8 mouse cellular contexts compared by ENCODE assay signal in the genomic region with DNA sequence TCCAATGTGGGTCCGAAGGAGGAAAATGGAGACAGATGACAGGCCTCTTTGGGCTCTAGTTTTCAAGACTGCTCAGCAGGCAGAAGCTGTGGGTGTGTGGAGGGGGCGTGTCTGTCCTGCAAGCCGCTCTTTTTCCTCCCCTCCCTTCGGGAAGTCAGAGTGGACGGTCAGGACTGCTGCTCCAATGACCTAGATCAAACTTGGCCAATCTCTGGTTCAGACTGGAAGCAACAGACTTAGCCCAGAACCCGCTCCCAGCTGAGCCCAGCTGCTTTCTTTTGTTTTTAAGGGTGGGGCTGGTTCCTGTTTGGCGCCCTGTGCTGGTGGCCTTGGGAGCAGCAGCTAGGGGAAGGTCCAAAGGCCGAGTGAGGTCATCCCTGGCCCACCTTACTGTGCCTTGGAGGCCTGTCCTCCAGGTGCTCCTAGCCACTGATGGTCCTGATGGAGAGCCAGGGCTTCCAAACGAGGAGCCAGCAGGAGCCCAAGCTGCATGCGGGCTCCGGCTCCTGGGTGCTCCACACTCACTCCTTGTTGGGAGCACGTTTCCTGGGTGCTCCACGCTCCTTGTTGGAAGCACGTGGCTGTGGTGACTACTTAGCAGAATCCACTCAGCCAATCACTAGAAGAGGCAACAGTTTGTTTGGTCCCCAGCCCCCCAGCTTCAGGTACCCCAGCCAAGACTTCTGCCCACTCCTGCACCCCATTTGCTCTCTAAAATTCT. TPM values are rescaled to one million over a fixed set of nuclear protein-coding genes. Genes with fewer than 3 reads are reported as not detected.
DNase-seq lines count a peak whose midpoint lies in the region; ATAC-seq and TF ChIP-seq lines count a peak whose summit lies in the region.

No protein-coding gene starts in this region.

- H3K9me3 ChIP-seq in forebrain, embryonic 10.5 days, result no peaks in the 10 kb centered on the region

- no peak overlapping the region for H3K27ac ChIP-seq in thymus, adult 2 months (ENCODE audit: control insufficient read depth, insufficient read depth, low read length)
- H3K27ac ChIP-seq in forebrain, embryonic 10.5 days, result peak overlapping the region; percentile 87
- H3K27ac ChIP-seq in testis, adult 2 months (ENCODE audit: control insufficient read depth, insufficient read depth, low read depth, low read length), result peak overlapping the region; percentile 10; the same call in 1 of the 2 replicates

- peak; percentile 50 for DNase-seq in thymus, postnatal 4 days
- no peak for DNase-seq in thymus, adult 2 months
- no peak for DNase-seq in forebrain, embryonic 10.5 days (ENCODE audit: extremely low spot score, low spot score)
- peak; percentile 90 for DNase-seq in heart, postnatal 10 days
- DNase-seq in kidney, postnatal 36 days, result peak; percentile 85 to 94
- DNase-seq in frontal cortex, adult 2 months (ENCODE audit: extremely low spot score in 1 of 2, low spot score in 1 of 2), result no peak

- no peak overlapping the region for H3K4me3 ChIP-seq in thymus, adult 2 months (ENCODE audit: control insufficient read depth, insufficient read depth, low read length)
- peak overlapping the region; percentile 47 for H3K4me3 ChIP-seq in forebrain, embryonic 10.5 days
- H3K4me3 ChIP-seq in testis, adult 2 months (ENCODE audit: control insufficient read depth, low read depth, low read length), result no peak overlapping the region

- intact Hi-C loops in heart, postnatal 10 days (cut with DNase I), result loop anchor here (2.0 kb wide), 1 partner anchor 20 kb away; no protein-coding TSS in a partner anchor

- no peaks in the 10 kb centered on the region for H3K27me3 ChIP-seq in thymus, adult 2 months (ENCODE audit: control insufficient read depth, insufficient read depth, low read length)
- H3K27me3 ChIP-seq in forebrain, embryonic 10.5 days (ENCODE audit: poor library complexity, severe bottlenecking), result peaks cover 6% of the 10 kb centered on the region; the same call in 1 of the 2 replicates
- H3K27me3 ChIP-seq in testis, adult 2 months (ENCODE audit: control insufficient read depth, insufficient read depth, low read length), result no peaks in the 10 kb centered on the region

- peaks cover 77% of the 10 kb centered on the region for H3K4me1 ChIP-seq in thymus, adult 2 months (replicated peaks; ENCODE audit: control insufficient read depth, insufficient read depth, low read length)
- peaks cover 84% of the 10 kb centered on the region for H3K4me1 ChIP-seq in forebrain, embryonic 10.5 days
- peaks cover 18% of the 10 kb centered on the region for H3K4me1 ChIP-seq in testis, adult 2 months (ENCODE audit: control insufficient read depth, insufficient read depth, low read length)

- TF ChIP-seq CTCF in thymus, adult 2 months (IDR thresholded peaks at IDR 0.05; ENCODE audit: borderline replicate concordance, control insufficient read depth, extremely low read depth, insufficient read depth, low read length, poor library complexity), result no peak
- no peak for TF ChIP-seq CTCF in testis, adult 2 months (IDR thresholded peaks at IDR 0.05; ENCODE audit: control insufficient read depth, insufficient read depth, insufficient replicate concordance, low read depth, low read length)

- no peak for TF ChIP-seq POLR2A in thymus, adult 2 months (IDR thresholded peaks at IDR 0.05; ENCODE audit: control insufficient read depth, extremely low read depth, insufficient read depth, low read length, poor library complexity)
- no peak for TF ChIP-seq POLR2A in testis, adult 2 months (IDR thresholded peaks at IDR 0.05; ENCODE audit: control insufficient read depth, low read depth, low read length)

- 55% methylated on average over 14 of the region's 14 CpGs for WGBS in thymus, adult 2 months
- WGBS in forebrain, embryonic 10.5 days, result 24% methylated on average over 14 of the region's 14 CpGs

- no peaks in the 10 kb centered on the region for H3K36me3 ChIP-seq in thymus, adult 2 months (ENCODE audit: control insufficient read depth, insufficient read depth, low read length)
- no peaks in the 10 kb centered on the region for H3K36me3 ChIP-seq in forebrain, embryonic 10.5 days (replicated peaks)
- no peaks in the 10 kb centered on the region for H3K36me3 ChIP-seq in testis, adult 2 months (ENCODE audit: control insufficient read depth, insufficient read depth, low read length)

- ATAC-seq in megakaryocyte progenitor cell, adult 5-6 weeks (replicated peaks; ENCODE audit: poor library complexity), result 0 out of 2 replicates have a peak, but pooled peaks have one; percentile 26

RNA-seq across cellular contexts. Expression of gene Trim8, which starts 23.3 kb away (rescaled TPM):
- 57.9 and 78.2 TPM in 2 replicates for polyA plus RNA-seq in thymus, adult 2 months (2012; rRNA removed)
- 16.6 and 19.3 TPM in 2 replicates for polyA plus RNA-seq in forebrain, embryonic 10.5 days (2016; fragmentation: Nextera tagmentation; extraction: Ambion mirVana)
- total RNA-seq in heart, postnatal 10 days (2021), result 10 to 100 TPM; 49.9 to 50.6 TPM
- 9.7 and 18.0 TPM in 2 replicates for total RNA-seq in megakaryocyte progenitor cell, adult 5-6 weeks (2015)
- 12.8 and 12.9 TPM in 2 replicates for total RNA-seq in megakaryocyte progenitor cell, adult 5-6 weeks (2017)
- 2.1 and 2.6 TPM in 2 replicates for polyA plus RNA-seq in testis, adult 2 months (2012; rRNA removed)
- 58.6 and 60.6 TPM in 2 replicates for polyA plus RNA-seq in frontal cortex, adult 2 months (2012; rRNA removed)

RNA-seq across cellular contexts. Expression of gene Arl3, which starts 48.2 kb away (rescaled TPM):
- polyA plus RNA-seq in thymus, adult 2 months (2012; rRNA removed), result 17.0 and 21.6 TPM in 2 replicates
- 196 and 201 TPM in 2 replicates for polyA plus RNA-seq in forebrain, embryonic 10.5 days (2016; fragmentation: Nextera tagmentation; extraction: Ambion mirVana)
- 10 to 100 TPM; 32.8 to 33.6 TPM for total RNA-seq in heart, postnatal 10 days (2021)
- total RNA-seq in megakaryocyte progenitor cell, adult 5-6 weeks (2015), result 12.5 and 15.6 TPM in 2 replicates
- 10.2 and 13.4 TPM in 2 replicates for total RNA-seq in megakaryocyte progenitor cell, adult 5-6 weeks (2017)
- 214 and 266 TPM in 2 replicates for polyA plus RNA-seq in testis, adult 2 months (2012; rRNA removed)
- 249 and 253 TPM in 2 replicates for polyA plus RNA-seq in frontal cortex, adult 2 months (2012; rRNA removed)

RNA-seq across cellular contexts. Expression of gene Sfxn2, which starts 48.4 kb away (rescaled TPM):
- polyA plus RNA-seq in thymus, adult 2 months (2012; rRNA removed), result 5.6 and 6.5 TPM in 2 replicates
- polyA plus RNA-seq in forebrain, embryonic 10.5 days (2016; fragmentation: Nextera tagmentation; extraction: Ambion mirVana), result 16.6 and 17.9 TPM in 2 replicates
- 1 to 10 TPM; 3.0 to 3.8 TPM for total RNA-seq in heart, postnatal 10 days (2021)
- 7.8 and 9.2 TPM in 2 replicates for total RNA-seq in megakaryocyte progenitor cell, adult 5-6 weeks (2015)
- 8.9 and 9.7 TPM in 2 replicates for total RNA-seq in megakaryocyte progenitor cell, adult 5-6 weeks (2017)
- polyA plus RNA-seq in testis, adult 2 months (2012; rRNA removed), result 1.5 TPM in 2 replicates
- 6.0 and 7.5 TPM in 2 replicates for polyA plus RNA-seq in frontal cortex, adult 2 months (2012; rRNA removed)

Comparison
In these comparisons a context has a peak if more than half of its experiments do, and no peak if none do; other contexts are left out.
1. DNase-seq: peak in thymus, postnatal 4 days (single experiment), heart, postnatal 10 days (2 of 2) and kidney, postnatal 36 days (2 of 2); none in thymus, adult 2 months (single experiment), forebrain, embryonic 10.5 days (single experiment) and frontal cortex, adult 2 months (0 of 2).